Mouse (Mus musculus) embryonic facial prominence, embryonic 11.5 days (tissue): ENCODE measurements at regions not wholly inside any gene's neighbourhood (a gene's known extent, or its start where the extent isn't known, plus 50 kb on each side); places are given as distances from the start of the nearest gene placed in this dataset.
A peak's percentile ranks its signal among the peaks of the same experiment; 100 is the strongest.

Experiments used
- ATAC-seq: fragments of 200-750 bp; cut with Nextera tagmentation; replicated peaks from 2 replicates; pipeline ENCODE4 v1.8.0; 2017; ENCODE audit warnings: low read depth; ENCODE audit not compliant: insufficient number of reproducible peaks, low FRiP score, low TSS enrichment
- DNase-seq: peaks from one replicate; pipeline ENCODE4 v3.0.0-alpha.2; 2015; ENCODE audit warnings: low spot score
- H3K27ac ChIP-seq: fragments of 300-500 bp; sonication (generic); replicated peaks from 2 replicates; pipeline ENCODE4 v1.5.1; 2014; ENCODE audit warnings: mild to moderate bottlenecking, low read depth, low read length, control low read depth
- H3K27me3 ChIP-seq: fragments of 300-500 bp; sonication (generic); 2 replicates; pipeline ENCODE4 v1.6.1; 2014; ENCODE audit warnings: mild to moderate bottlenecking, low read length, moderate library complexity, mixed read lengths; ENCODE audit not compliant: control insufficient read depth, insufficient read depth
- H3K36me3 ChIP-seq: fragments of 300-500 bp; sonication (generic); replicated peaks from 2 replicates; pipeline ENCODE4 v1.6.1; 2014; ENCODE audit warnings: low read depth, mild to moderate bottlenecking, low read length, moderate library complexity, mixed read lengths; ENCODE audit not compliant: control insufficient read depth, insufficient read depth
- H3K4me1 ChIP-seq: fragments of 300-500 bp; sonication (generic); 2 replicates; pipeline ENCODE4 v1.6.1; 2014; ENCODE audit warnings: low read length, mixed read lengths; ENCODE audit not compliant: control insufficient read depth, insufficient read depth
- H3K4me2 ChIP-seq: fragments of 300-500 bp; sonication (generic); 2 replicates; pipeline ENCODE4 v1.6.1; 2014; ENCODE audit warnings: low read depth, mild to moderate bottlenecking, control low read depth, low read length, moderate library complexity
- H3K4me3 ChIP-seq: fragments of 300-500 bp; sonication (generic); 2 replicates; pipeline ENCODE4 v1.5.1; 2014; ENCODE audit warnings: low read depth, low read length, control low read depth
- H3K9ac ChIP-seq: fragments of 300-500 bp; sonication (generic); replicated peaks from 2 replicates; pipeline ENCODE4 v1.6.1; 2014; ENCODE audit warnings: mild to moderate bottlenecking, control low read depth, low read length
- H3K9me3 ChIP-seq: fragments of 300-500 bp; sonication (generic); replicated peaks from 2 replicates; pipeline ENCODE4 v1.6.1; 2016; ENCODE audit warnings: mild to moderate bottlenecking, low read length, inconsistent platforms, mixed read lengths; ENCODE audit not compliant: control insufficient read depth
- WGBS: fragments of 180-500 bp; shearing (Covaris S2); extraction: QIAGEN DNeasy Blood & Tissue Kit; methylation state at CpG from one replicate; pipeline ENCODE4 v1.1.7; 2014; 5-methylcytosine and 5-hydroxymethylcytosine counted together

DNA sequence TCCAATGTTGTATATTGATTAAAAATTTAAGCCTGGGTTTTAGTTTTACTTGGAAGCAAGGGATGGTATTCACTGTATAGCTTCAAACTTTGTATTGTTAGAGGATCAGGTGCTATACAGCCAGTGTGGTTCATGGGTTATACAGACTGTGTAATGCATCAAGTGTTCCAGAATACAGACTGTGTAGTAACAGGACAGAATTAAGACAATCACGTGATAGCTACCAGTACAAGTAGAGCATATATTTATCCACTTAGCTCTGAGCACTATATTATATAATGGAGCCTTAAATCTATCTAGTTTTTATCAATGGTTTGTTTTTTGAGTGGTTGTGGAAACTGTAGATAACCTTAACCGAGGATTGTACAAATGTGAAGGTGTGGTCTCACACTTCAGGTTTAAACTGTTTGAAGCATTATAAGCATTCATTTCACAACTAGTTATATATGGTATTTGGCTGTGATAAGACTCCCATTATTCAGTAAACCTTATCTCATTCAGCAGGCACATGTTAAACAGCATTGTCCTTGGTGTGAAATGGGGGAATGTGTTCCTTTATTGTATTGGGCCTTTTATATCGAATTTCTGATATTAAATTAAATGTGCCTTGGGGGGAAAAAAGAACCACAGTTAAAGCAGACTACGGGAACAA, 256.3 kb upstream of the Sdr16c6 start:
- ATAC-seq (no peak), DNase-seq (no peak)
- H3K4me1 ChIP-seq: no peaks in the 10 kb centered on the region
- no peaks in the 10 kb centered on the region for H3K9me3 ChIP-seq
- WGBS: 82% methylated on average over 4 of the region's 4 CpGs
- H3K27ac ChIP-seq: no peak overlapping the region
- no peak overlapping the region for H3K9ac ChIP-seq
- no peaks in the 10 kb centered on the region for H3K36me3 ChIP-seq
- no peak overlapping the region for H3K4me3 ChIP-seq
- no peak overlapping the region for H3K4me2 ChIP-seq
- no peaks in the 10 kb centered on the region for H3K27me3 ChIP-seq

DNA sequence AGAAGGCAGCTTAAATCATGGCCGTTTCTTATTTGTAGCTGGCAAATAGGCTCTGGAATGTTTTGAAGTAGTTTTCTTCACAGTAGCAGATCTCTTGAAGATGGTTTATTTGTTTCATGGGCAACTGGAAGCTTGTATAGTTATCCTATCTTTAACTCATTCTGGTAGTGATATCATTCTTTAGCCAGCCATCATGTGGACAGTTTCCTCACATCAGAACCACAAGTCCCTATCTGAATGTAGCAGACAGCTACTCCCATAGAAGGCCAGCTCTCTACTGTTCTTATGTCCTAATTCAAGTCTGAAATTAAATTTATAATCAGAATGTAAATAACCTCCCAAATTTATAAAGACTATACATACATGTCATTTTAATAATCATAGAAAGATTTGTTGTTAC, 253.8 kb upstream of the Sdr16c6 start:
- Histone ChIP-seq H3K4me2 (no peak overlapping the region), H3K4me1 (no peaks in the 10 kb centered on the region), H3K9me3 (no peaks in the 10 kb centered on the region), H3K27me3 (no peaks in the 10 kb centered on the region), H3K4me3 (no peak overlapping the region), H3K36me3 (no peaks in the 10 kb centered on the region), H3K27ac (no peak overlapping the region), H3K9ac (no peak overlapping the region)
- 88% methylated on average over 1 of the region's 1 CpGs for WGBS
- DNase-seq (no peak), ATAC-seq (no peak)

DNA sequence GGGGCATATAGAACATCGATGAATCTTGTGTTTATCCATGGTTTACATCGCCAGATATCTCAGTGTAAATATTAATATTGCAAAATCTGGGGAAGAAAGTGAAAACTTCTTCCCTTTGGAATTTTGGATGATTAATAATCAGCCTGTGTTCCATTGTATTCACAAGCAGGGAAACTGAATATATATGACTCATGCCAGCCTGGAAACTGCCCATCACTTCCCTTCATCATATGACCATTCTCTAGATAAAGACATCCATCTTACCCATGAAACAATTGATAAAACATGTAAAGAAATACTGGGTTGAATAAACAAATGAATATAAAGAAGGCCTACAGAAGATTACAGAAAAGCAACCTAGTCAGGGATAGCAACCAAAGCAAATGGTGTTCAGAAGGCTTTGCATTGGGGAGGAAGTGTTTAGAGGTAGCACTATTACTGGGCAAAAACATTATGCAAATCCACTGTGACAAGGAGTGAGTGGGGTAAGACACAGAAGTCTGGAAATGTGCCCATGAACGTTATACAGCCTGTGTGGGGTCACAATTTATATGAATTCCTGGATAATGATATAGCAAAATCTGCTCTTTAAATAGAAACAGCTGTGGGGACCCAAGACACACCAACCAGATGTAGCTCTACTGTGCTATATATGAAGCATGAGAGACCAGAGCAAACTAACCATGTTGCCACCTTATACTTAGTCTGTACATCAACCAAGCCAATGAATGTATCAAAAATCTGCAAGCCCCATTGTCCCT, 238.5 kb upstream of the Sdr16c6 start:
- DNase-seq: peak; percentile 24
- ATAC-seq: no peak
- H3K9me3 ChIP-seq: no peaks in the 10 kb centered on the region
- no peaks in the 10 kb centered on the region for H3K36me3 ChIP-seq
- no peak overlapping the region for H3K4me3 ChIP-seq
- H3K27me3 ChIP-seq: no peaks in the 10 kb centered on the region
- H3K4me2 ChIP-seq: no peak overlapping the region
- no peak overlapping the region for H3K27ac ChIP-seq
- H3K4me1 ChIP-seq: no peaks in the 10 kb centered on the region
- WGBS: 71% methylated on average over 3 of the region's 3 CpGs
- no peak overlapping the region for H3K9ac ChIP-seq

- ATAC-seq (no peak), DNase-seq (no peak)
- no peaks in the 10 kb centered on the region for H3K4me1 ChIP-seq
- no peaks in the 10 kb centered on the region for H3K36me3 ChIP-seq
- no peak overlapping the region for H3K4me2 ChIP-seq
- H3K27ac ChIP-seq: no peak overlapping the region
- H3K9ac ChIP-seq: no peak overlapping the region
- no peaks in the 10 kb centered on the region for H3K27me3 ChIP-seq
- H3K4me3 ChIP-seq: no peak overlapping the region
- no peaks in the 10 kb centered on the region for H3K9me3 ChIP-seq
Observed at GRCm38 (mm10) chr4:4311496-4311895, 234.2 kb upstream of the Sdr16c6 start.

- H3K27me3 ChIP-seq: no peaks in the 10 kb centered on the region
- H3K4me2 ChIP-seq: no peak overlapping the region
- DNase-seq: no peak
- no peak overlapping the region for H3K27ac ChIP-seq
- H3K9ac ChIP-seq: no peak overlapping the region
- 79% methylated on average over 3 of the region's 3 CpGs for WGBS
- H3K4me1 ChIP-seq: no peaks in the 10 kb centered on the region
- no peaks in the 10 kb centered on the region for H3K36me3 ChIP-seq
- ATAC-seq: no peak
- H3K4me3 ChIP-seq: no peak overlapping the region
- H3K9me3 ChIP-seq: no peaks in the 10 kb centered on the region
Observed at GRCm38 (mm10) chr4:4306922-4307321, 229.6 kb upstream of the Sdr16c6 start.

DNA sequence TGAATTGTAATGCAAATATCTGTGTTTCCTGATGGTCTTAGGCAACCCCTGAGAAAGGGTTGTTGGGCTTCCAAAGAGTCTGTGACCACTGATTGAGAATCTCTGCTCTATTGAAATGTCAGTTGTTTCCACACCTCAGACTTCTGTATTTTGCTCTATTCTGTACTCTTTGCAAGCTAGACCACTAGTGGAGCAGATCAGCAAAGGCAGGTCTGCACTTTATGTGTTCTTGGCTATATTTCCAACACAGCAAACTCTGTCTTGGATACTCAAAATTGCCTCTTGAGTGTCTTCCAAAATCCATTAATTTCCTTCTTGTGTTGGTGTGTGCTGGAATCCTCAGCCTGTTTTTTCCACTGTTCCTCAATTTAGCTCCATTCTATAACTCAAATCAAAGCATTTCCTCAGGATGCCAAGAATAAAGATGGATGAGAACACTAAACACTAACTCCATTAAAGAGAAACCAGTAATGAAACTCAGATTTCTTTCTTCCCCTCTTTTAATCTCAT, 228.5 kb upstream of the Sdr16c6 start:
- ATAC-seq: no peak
- no peaks in the 10 kb centered on the region for H3K9me3 ChIP-seq

DNA sequence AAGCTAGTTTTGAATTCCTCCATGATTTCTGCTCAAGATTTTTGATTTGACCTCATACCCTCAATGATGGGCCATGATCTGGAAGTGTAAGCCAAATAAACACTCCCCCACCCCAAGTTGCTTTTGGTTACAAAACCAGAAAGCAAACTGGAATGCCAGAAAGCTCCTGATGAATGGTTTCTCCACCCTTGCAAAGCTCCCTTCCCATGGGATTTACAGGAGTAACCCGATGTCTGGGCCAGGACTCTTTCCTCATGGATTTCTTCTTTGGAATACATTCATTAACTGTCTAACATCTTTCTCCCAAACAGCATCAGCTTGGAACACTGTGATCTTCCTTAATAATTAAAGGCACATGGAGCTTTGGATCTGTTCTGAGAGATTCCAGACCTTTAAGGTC, 227.3 kb upstream of the Sdr16c6 start:
- H3K9ac ChIP-seq: no peak overlapping the region
- no peak overlapping the region for H3K4me2 ChIP-seq
- H3K27me3 ChIP-seq: no peaks in the 10 kb centered on the region
- ATAC-seq (no peak), DNase-seq (no peak)
- no peaks in the 10 kb centered on the region for H3K36me3 ChIP-seq
- WGBS: 46% methylated on average over 1 of the region's 1 CpGs
- H3K4me3 ChIP-seq: no peak overlapping the region
- H3K9me3 ChIP-seq: no peaks in the 10 kb centered on the region
- H3K27ac ChIP-seq: no peak overlapping the region
- H3K4me1 ChIP-seq: no peaks in the 10 kb centered on the region

More for the DNA sequence above, 228.5 kb upstream of the Sdr16c6 start:
- H3K27ac ChIP-seq: no peak overlapping the region
- no peak overlapping the region for H3K9ac ChIP-seq
- no peaks in the 10 kb centered on the region for H3K4me1 ChIP-seq
- no peak for DNase-seq
- no peak overlapping the region for H3K4me3 ChIP-seq
- H3K36me3 ChIP-seq: no peaks in the 10 kb centered on the region
- H3K27me3 ChIP-seq: no peaks in the 10 kb centered on the region
- no peak overlapping the region for H3K4me2 ChIP-seq

DNA sequence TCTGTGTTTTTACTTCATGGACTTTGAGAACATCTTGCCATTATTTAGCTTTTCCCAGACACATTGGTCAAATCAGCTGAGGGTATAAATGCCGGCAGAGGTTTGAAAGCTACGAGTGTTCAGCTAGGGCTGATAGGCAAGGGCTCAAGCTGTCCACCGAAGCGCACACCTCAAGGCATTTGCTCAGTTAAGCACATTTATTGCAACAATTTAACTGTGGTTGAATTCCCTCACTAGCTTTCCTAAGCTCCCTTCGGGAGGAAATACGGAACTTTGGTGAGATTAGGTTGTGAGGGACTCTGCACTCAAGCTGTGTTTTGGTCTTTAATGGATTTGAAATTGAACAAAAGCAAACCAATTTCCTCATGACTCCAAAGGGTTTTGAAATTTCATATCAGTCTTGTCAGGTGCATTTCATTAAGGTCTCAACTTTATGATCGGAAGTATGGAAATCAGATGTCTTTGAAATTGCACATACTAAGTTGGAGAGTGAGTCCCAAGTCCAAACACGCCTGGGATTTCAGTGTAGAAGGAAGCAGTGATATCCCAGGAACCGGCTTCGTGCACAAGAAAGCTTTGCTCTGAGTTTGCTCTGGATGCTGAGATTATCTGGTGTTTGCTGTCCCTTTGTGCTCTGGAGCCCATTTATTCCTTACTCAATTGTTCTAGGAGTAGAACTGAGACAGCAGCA, 223.0 kb upstream of the Sdr16c6 start:
- no peaks in the 10 kb centered on the region for H3K4me1 ChIP-seq
- no peaks in the 10 kb centered on the region for H3K36me3 ChIP-seq
- no peak overlapping the region for H3K27ac ChIP-seq
- DNase-seq: peak; percentile 1
- ATAC-seq: no peak
- WGBS: 67% methylated on average over 10 of the region's 10 CpGs
- H3K9ac ChIP-seq: no peak overlapping the region
- H3K27me3 ChIP-seq: no peaks in the 10 kb centered on the region
- H3K4me3 ChIP-seq: no peak overlapping the region
- no peaks in the 10 kb centered on the region for H3K9me3 ChIP-seq
- no peak overlapping the region for H3K4me2 ChIP-seq
